Mouse (Mus musculus) megakaryocyte, adult 5-6 weeks (primary cell): Measurements from ENCODE around the gene Vps50. TPM values are rescaled to one million over a fixed set of nuclear protein-coding genes. Genes with fewer than 3 reads are reported as not detected.
A peak's percentile ranks its signal among the peaks of the same experiment; 100 is the strongest.
"Not testable (repeated sequence)": the region's sequence is repeated elsewhere in the genome, so short reads cannot be mapped to it uniquely, and the experiment has no call there.

Experiments used
- ATAC-seq: 2 replicates; pipeline ENCODE4 v1.8.0; 2016; ENCODE audit warnings: mild to moderate bottlenecking, inconsistent platforms; ENCODE audit not compliant: poor library complexity, severe bottlenecking
- total RNA-seq, 2 experiments: library from RNA; stranded (forward) in 1 of 2; stranded (reverse) in 1 of 2; fragments of 153-499, 151-499 nt in 1 of 2; fragments of 221-1000, 200-1000 nt in 1 of 2; gene quantifications; 2 replicates each; pipeline versions ENCODE4 v1.2.3 to v1.2.4; 2015 to 2017

Vps50 gene
- total RNA-seq (2015), result 28.9 and 38.0 TPM in 2 replicates
- total RNA-seq (2017), result 39.2 and 48.5 TPM in 2 replicates

- peak; percentile 100 for ATAC-seq
These were observed at the start of gene Vps50, which contains the start of gene Hepacam2 for GRCm38 (mm10) chr6:3498162-3498848. Gene Vps50, plus strand, starts transcription at chr6:3498382. Gene Hepacam2, minus strand, starts transcription at chr6:3498298.

- no peak for ATAC-seq
These were observed 43.8 kb upstream of the Vps50 start for GRCm38 (mm10) chr6:3454421-3454820.

GRCm38 (mm10) chr6:3455944-3456536 lies 42.1 kb upstream of the Vps50 start:
- no peak for ATAC-seq

- peak; percentile 93 for ATAC-seq
These were observed 35.2 kb upstream of the Vps50 start for GRCm38 (mm10) chr6:3463026-3463425.

GRCm38 (mm10) chr6:3463594-3463993 lies 34.6 kb upstream of the Vps50 start:
- no peak for ATAC-seq

- no peak for ATAC-seq
These were observed 29.6 kb upstream of the Vps50 start for GRCm38 (mm10) chr6:3468627-3469026.

- no peak for ATAC-seq
These were observed 27.5 kb upstream of the Vps50 start for GRCm38 (mm10) chr6:3470706-3471105.

GRCm38 (mm10) chr6:3476299-3476698 lies 21.9 kb upstream of the Vps50 start:
- ATAC-seq, result no peak

- ATAC-seq, result no peak
These were observed 18.3 kb upstream of the Vps50 start for GRCm38 (mm10) chr6:3479853-3480252.

- ATAC-seq, result peak; percentile 91
These were observed 16.5 kb upstream of the Vps50 start for GRCm38 (mm10) chr6:3481705-3482104.

GRCm38 (mm10) chr6:3485133-3485532 lies 13.0 kb upstream of the Vps50 start:
- peak; percentile 20; the same call in 1 of the 2 replicates for ATAC-seq

- peak; percentile 87 for ATAC-seq
These were observed 10.8 kb upstream of the Vps50 start for GRCm38 (mm10) chr6:3487355-3487754.

GRCm38 (mm10) chr6:3494285-3494684 lies 3.9 kb upstream of the Vps50 start:
- ATAC-seq, result no peak

GRCm38 (mm10) chr6:3496210-3496609 lies 2.0 kb upstream of the Vps50 start:
- peak; percentile 51; the same call in 1 of the 2 replicates for ATAC-seq

- ATAC-seq, result no peak
These were observed 2.1 kb downstream of the Vps50 start for GRCm38 (mm10) chr6:3500286-3500685.

GRCm38 (mm10) chr6:3505289-3505688 lies 7.1 kb downstream of the Vps50 start:
- no peak for ATAC-seq

GRCm38 (mm10) chr6:3507078-3507477 lies 8.9 kb downstream of the Vps50 start:
- ATAC-seq, result no peak

- ATAC-seq, result not testable (repeated sequence)
These were observed 10.0 kb downstream of the Vps50 start for GRCm38 (mm10) chr6:3508151-3508550.

GRCm38 (mm10) chr6:3509782-3510181 lies 11.6 kb downstream of the Vps50 start:
- ATAC-seq, result peak; percentile 87

- no peak for ATAC-seq
These were observed 12.9 kb downstream of the Vps50 start for GRCm38 (mm10) chr6:3511116-3511515.

- ATAC-seq, result no peak
These were observed 13.4 kb downstream of the Vps50 start for GRCm38 (mm10) chr6:3511612-3512011.

- no peak for ATAC-seq
These were observed 14.4 kb downstream of the Vps50 start for GRCm38 (mm10) chr6:3512611-3513010.
